Mouse (Mus musculus) adrenal gland, adult 8-10 months (tissue): ENCODE measurements around the gene Ttll6. TPM values are rescaled to one million over a fixed set of nuclear protein-coding genes. Genes with fewer than 3 reads are reported as not detected.
A peak's percentile ranks its signal among the peaks of the same experiment; 100 is the strongest.
"Not testable (repeated sequence)": the region's sequence is repeated elsewhere in the genome, so short reads cannot be mapped to it uniquely, and the experiment has no call there.

Experiments used
- DNase-seq: peaks from one replicate; pipeline ENCODE4 v3.0.0; 2022
- total RNA-seq, 4 experiments: library from RNA; stranded (reverse); gene quantifications; 2 replicates each; pipeline ENCODE4 v1.2.4; 2022

The Ttll6 gene
- total RNA-seq = not detected

DNA sequence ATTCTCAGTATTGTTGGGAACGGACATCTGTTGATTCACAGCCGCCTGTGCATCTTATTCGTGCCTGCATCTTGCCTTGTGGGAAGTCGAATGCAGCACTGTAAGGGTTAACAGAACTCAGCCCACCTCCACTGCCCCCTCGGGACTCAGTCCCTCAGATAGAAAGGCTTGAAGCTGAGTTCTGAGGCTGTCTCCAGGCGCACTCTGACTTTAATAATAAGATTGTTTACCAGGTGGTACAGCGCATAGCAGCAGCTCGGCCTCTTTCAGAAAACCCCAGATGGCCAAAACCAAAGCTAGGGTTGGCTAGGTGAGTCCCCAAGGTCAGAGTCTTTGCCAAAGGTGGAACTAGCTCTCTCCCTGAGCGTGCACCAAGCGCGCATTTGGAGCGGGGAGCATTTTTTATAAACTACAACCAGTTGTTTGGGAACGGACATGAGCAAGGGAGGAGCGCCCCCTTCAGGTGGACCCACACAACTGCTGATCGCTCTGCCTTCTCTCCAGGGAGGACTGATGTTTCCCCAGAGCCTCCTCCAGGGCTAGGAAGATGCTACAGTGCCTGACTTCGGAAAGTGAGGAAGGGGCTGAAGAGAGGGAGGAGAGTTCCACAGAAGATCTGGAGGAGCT lies at the start of gene Ttll6:
TSS of gene Ttll6 (plus strand) at position 548 of the 627 bp plus-strand sequence.
- DNase-seq = peak; percentile 20

DNA sequence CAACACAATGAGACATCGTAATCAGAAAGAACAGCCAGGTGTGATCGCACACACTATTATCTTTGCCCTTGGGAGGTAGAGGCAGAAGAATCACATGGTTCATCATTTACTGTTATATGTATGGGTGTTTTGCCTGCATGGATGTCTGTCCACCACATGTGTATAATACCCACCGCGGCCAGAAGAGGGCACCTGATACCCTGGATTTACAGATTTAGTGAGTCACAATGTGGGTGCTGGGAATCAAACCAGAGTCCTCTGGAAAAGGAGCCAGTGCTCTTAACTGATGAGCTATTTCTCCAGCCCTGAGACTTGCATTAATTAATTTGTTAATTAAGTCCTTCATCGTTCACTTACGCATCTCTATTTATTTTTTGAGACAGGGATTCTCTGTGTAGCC lies 45.6 kb upstream of the Ttll6 start:
- no peak for DNase-seq

- DNase-seq = no peak
Measured at GRCm38 (mm10) chr11:96091073-96091472, 42.5 kb upstream of the Ttll6 start.

- DNase-seq = no peak
Measured at GRCm38 (mm10) chr11:96092674-96093291, 40.8 kb upstream of the Ttll6 start.

DNA sequence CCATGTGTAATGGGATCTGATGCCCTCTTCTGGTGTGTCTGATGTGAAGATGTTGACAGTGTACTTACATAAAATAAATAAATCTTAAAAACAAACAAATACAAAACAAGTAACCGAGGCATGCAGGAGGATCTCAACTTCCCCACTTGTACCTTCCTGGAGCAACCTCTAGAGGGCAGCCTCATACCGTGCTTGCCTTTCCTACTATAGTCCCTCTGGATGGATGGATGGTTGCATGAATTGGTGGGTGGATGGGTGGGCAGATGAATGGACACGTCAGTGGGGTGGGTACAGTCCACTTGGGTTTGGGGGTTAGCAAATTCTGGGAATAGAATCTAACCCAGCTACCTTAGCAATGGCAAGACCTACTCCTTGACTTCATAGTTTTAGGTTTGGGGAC lies 40.2 kb upstream of the Ttll6 start:
- DNase-seq = no peak

GRCm38 (mm10) chr11:96108376-96108775 lies 25.2 kb upstream of the Ttll6 start:
- no peak for DNase-seq

DNA sequence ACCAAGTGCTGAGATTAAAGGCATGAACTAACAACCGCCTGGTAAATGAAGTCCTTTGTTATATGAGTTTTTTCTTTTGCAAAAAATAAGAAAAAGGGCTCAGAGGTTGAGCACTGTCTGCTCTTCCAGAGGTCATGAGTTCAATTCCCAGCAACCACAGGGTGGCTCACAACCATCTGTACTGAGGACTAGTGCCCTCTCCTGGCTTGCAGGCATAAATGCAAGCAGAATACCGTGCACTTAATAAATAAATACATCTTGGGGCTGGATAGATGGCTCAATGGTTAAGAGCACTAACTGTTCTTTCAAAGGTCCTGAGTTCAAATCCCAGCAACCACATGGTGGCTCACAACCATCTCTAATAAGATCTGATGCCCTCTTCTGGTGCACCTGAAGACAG lies 22.6 kb upstream of the Ttll6 start:
- not testable (repeated sequence) for DNase-seq

- no peak for DNase-seq
Measured at GRCm38 (mm10) chr11:96111751-96112150, 21.8 kb upstream of the Ttll6 start, which contains the start of gene Calcoco2. Gene Calcoco2 (minus strand): TSS chr11:96111964.

DNA sequence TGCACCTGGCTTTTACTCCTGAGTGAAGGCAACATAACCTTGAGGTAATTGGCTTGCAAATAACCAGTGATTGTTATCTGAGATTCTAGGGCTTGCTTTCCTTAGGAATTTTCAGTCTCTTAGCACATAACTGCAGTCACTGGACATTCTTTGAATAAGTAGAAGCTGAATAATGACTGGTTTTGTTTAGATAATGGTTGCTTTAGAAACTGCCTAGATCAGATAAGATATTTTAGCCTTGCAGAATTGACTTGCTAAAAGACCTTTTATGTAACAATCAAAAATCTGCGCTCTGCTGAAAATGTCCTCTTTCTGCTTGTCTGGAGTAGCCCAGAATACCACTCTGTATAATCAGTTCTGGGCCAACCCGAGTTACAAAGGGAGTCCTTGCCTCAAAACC lies 19.5 kb upstream of the Ttll6 start:
- DNase-seq = no peak

DNA sequence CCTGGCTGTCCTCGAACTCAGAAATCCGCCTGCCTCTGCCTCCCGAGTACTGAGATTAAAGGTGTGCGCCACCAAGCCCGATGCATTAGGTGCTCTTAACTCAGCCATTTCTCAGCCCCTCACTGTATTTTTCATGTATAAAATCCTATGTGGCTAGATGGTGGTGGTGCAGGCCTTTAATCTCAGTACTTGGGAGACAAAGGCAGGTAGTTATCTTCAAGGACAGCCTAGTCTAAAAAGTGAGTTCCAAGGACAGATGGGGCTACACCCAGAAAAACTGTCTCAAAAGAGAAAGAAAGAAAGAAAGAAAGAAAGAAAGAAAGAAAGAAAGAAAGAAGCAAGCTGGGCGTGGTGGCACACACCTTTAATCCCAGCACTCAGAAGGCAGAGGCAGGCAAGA lies 18.2 kb upstream of the Ttll6 start:
- DNase-seq = no peak

- no peak for DNase-seq
Measured at GRCm38 (mm10) chr11:96116116-96116515, 17.5 kb upstream of the Ttll6 start.

DNA sequence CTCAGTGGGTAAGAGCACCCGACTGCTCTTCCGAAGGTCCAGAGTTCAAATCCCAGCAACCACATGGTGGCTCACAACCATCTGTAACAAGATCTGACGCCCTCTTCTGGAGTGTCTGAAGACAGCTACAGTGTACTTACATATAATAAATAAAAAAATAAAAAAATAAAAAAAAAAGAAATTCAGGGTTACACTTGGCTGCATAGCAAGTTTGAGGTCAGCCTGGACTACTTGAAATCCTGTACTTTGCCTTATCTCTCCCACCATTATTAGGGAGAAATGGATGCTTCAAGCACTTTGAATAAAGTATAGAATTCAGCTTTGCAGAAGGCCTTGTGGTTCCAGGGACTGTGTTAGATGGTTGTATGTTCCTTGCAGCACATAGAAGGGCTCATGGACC lies 16.7 kb upstream of the Ttll6 start:
- DNase-seq = not testable (repeated sequence)

DNA sequence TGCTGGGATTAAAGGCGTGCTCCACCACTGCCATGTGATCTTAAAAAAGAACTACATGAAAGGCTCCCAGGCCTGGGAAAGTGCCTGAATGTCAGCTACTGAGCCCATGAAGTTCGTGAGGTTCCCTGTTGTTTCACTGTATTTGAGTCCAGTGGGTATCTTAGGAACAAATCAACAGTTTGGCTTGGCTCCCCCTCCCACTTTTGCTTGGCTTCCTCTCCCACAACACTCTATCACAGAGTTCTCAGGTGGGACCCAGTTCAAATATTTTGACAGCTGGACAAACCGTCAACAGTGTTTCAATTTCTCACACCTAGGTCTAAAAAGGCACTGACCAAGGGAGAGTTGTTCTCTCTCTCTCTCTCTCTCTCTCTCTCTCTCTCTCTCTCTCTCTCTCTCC lies 14.2 kb upstream of the Ttll6 start:
- DNase-seq = no peak

DNA sequence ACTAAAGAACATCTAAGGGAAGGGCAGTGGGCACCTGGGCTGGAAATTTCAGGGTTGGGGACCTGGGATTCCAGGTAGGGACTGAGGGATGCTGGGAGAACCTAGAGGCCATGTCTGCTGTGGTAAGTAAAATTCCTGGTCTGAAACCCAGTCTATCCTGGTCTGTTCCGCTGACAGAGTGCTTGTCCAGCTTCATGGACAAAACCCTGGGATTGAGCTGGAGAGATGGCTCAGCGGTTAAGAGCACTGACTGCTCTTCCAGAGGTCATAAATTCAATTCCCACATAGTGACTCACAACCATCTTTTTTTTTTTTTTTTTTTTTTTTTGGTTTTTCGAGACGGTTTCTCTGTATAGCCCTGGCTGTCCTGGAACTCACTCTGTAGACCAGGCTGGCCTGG lies 10.8 kb upstream of the Ttll6 start:
- DNase-seq = not testable (repeated sequence)

GRCm38 (mm10) chr11:96124052-96124914 lies 9.3 kb upstream of the Ttll6 start:
- DNase-seq = no peak

DNA sequence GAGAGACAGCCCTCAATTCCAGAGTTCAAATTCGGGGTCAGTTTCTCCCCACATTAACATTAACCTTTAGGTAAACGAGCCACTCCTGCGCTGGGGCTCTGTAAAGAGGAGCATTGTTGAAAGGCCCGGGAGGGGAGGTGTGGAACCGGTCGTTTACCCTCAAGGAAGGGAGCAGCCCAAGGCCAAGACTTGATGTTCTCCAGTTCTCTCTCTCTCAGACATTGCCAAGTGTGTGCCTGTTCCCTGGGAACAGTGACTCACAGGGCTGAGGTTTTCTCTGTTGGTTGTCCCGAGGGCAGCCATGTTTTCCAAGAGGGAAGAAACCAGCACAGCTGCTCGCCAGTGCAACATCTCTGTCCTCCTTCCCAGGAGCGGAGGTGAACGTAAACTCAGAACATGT lies 3.0 kb upstream of the Ttll6 start:
- DNase-seq = no peak

DNA sequence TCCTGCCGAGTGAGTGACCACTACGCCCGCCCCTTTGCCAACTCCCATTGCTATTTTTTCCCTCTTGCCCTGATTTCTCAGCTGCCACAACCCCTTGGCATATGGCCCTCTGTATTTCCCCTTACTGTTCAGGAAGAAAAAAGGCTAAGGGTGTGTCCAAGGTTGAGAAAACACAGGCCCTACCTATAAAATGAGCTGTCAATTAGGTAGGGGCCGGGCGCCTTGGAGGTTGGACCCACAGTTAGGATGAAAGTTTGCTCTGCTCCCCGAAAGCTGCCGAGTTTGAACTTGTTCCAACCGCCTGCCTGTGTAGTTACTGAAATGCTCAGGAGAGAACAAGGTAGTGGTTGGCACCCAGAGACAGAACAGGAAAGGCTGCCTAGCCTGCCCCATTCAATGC lies 2.3 kb downstream of the Ttll6 start:
- no peak for DNase-seq

DNA sequence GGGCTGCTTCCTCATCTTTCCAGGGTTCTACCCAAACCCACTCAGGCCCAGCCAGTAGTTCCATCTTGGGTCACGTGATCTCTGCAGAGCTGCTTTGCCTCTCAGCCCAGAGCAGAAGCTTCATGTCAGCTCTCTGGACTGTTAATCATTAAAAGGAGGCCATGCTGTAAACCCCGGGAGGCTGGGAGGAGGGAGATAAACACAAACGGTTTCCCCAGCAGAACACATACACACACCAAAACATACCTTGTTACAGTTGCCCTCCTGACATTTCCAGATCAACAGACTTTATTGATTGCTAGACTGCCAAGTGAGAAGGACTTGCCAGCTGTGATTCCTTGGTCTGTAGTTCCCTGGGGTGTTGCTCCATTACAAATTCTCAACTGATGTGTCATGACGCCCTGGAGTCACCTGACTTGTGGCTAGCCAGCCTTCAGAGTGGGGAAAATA lies 7.2 kb downstream of the Ttll6 start:
- DNase-seq = no peak

DNA sequence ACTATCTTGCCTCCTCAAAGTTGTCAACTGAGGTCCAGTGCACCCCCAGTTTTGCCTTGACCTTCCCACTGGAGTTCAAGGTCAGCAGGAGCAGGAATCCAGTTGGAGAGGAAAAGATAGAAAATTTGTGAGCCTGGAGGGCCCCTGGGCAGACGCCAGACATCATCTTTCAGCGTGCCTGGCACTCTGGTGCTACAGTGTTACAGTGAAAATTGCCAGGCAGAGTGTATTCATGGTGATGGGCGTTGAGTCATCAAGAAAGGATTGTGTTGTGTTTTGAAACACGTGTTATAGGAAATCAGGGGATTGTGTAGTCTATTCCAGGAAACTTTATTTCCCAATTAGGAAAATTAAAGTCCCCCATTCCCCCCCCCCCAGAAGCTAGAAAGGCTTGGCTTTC lies 10.2 kb downstream of the Ttll6 start:
- DNase-seq = no peak

DNA sequence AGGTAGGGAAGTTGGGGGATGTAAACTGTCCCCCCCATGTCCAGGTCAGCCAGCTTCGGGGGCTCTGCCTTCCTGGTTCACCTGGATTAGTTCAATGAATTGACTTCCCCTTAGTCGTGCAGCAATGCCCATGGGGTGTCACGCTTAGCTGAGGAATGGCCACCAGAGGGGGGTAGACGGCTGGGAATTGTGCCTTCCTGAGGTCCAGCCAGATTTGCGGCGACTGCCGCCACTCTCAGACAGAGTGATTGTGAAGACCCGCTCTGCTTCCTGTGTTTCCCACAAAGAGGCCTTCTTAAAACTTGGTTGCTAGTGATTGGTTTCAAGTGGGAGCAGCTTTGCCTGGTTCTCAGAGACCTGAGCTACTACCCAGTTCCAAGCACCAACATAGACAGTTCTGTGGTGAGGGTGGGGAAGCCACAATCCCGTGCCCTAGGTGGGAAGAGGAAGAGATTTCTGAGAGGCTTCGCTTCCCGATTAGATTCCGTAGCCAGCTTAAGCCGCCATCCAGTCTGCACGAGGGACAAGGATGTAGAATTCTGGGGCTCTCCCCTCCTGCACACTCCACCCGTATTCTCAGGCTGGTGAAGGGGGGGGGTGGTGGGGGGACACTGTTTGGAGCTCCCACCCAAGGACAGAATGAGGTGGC lies 12.2 kb downstream of the Ttll6 start:
- DNase-seq = peak; percentile 59

DNA sequence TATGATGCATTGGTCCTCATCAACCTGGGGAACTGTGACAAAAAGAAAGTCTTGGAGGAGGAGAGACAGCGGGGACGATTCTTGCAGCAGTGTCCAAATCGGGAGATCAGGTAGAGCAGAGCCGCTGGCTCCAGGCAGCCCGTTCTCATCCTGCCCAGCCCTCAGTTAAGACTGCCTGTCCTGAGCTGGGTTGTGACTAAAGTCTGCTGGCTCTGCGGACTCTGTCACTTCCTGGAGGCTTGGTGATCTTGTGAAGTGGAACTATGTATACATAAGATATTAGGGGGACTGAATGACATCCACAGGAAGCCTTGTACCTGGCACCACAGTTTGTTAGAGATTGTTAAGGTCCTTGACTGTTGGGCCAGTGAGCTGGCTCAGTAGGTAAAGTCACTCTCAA lies 13.9 kb downstream of the Ttll6 start:
- no peak for DNase-seq

GRCm38 (mm10) chr11:96164769-96165168 lies 31.2 kb downstream of the Ttll6 start:
- DNase-seq = no peak

- DNase-seq = no peak
Measured at GRCm38 (mm10) chr11:96168125-96168524, 34.5 kb downstream of the Ttll6 start.
